Comparison of ENCODE assay signal across 23 mouse cellular contexts in the genomic region with DNA sequence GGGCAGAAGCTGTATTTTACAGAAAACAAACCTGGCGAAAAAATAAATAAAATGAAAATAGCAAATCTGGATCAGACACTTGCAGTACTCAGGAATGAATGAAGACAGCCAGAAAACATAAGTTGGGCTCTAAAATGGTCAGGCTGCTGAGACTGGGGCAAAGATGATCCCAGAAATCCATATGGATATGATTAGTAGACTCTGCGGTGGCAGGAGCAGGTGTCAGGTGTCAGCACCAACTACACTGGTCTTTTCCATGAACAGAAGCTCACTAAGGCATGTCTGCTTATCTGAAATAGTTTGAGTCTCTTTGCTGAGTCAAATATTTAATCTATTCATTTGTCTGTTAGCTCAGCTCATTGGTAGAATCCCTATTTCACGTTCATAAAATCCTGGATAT.
A peak's percentile ranks its signal among the peaks of the same experiment; 100 is the strongest.
DNase-seq lines count a peak whose midpoint lies in the region; ATAC-seq lines count a peak whose summit lies in the region.
"Had no signal": no experiment of that assay in that cellular context is flagged by ENCODE, and none has a peak within 500 bp of the region (broad histone marks: within the 10 kb centered on the region; RNA-seq: fewer than 3 reads in every experiment).

No protein-coding gene starts in this region.

- DNase-seq in embryo, embryonic 10 days (ENCODE audit: low spot score) = peak; percentile 50
- DNase-seq in embryo, embryonic 9.5 days (ENCODE audit: extremely low spot score) = no peak
- DNase-seq in heart, adult 11 months = peak; percentile 29
- no peak for DNase-seq in heart, postnatal 4 days
- DNase-seq in embryonic facial prominence, embryonic 11.5 days (ENCODE audit: low spot score) = peak; percentile 75
- DNase-seq in mesoderm, embryonic 11.5 days (ENCODE audit: low read depth, low spot score) = peak; percentile 53
- no peak for DNase-seq in left cerebral cortex, postnatal 4 days
- no peak for DNase-seq in midbrain, embryonic 11.5 days (ENCODE audit: low spot score, missing footprints)
- DNase-seq: adrenal gland, adult 2 months; adrenal gland, postnatal 10 days; adrenal gland, postnatal 25 days; cerebellum, adult 11 months; cerebellum, adult 18-20 months; cerebellum, adult 8-10 months; cerebellum, adult 9-11 months; cerebellum, postnatal 14 days; cerebellum, postnatal 36 days had no signal

- no peaks in the 10 kb centered on the region; the same call in 1 of the 2 replicates for H3K4me1 ChIP-seq in embryonic facial prominence, embryonic 11.5 days (ENCODE audit: control insufficient read depth, insufficient read depth, low read length)
- peaks cover 5% of the 10 kb centered on the region; the same call in 1 of the 2 replicates for H3K4me1 ChIP-seq in midbrain, embryonic 11.5 days (ENCODE audit: control insufficient read depth, insufficient read depth, low read length)
- H3K4me1 ChIP-seq: embryonic facial prominence, embryonic 15.5 days had no signal

- H3K4me3 ChIP-seq in embryonic facial prominence, embryonic 11.5 days (ENCODE audit: low read depth, low read length) = no peak overlapping the region
- H3K4me3 ChIP-seq in midbrain, embryonic 11.5 days (ENCODE audit: low read depth, low read length) = no peak overlapping the region
- H3K4me3 ChIP-seq: embryonic facial prominence, embryonic 13.5 days; embryonic facial prominence, embryonic 15.5 days; erythroblast, embryonic 14.5 days; forebrain, embryonic 10.5 days; forebrain, embryonic 12.5 days had no signal

- no peak; the same call in 1 of the 2 replicates for ATAC-seq in embryonic facial prominence, embryonic 11.5 days (replicated peaks; ENCODE audit: insufficient number of reproducible peaks, low FRiP score, low TSS enrichment, low read depth)
- no peak for ATAC-seq in midbrain, embryonic 11.5 days (ENCODE audit: low FRiP score)
- ATAC-seq: forebrain, embryonic 14.5 days had no signal

- H3K27ac ChIP-seq in embryonic facial prominence, embryonic 11.5 days (replicated peaks; ENCODE audit: low read depth, low read length) = no peak overlapping the region
- no peak overlapping the region for H3K27ac ChIP-seq in midbrain, embryonic 11.5 days (ENCODE audit: low read depth, low read length)
- H3K27ac ChIP-seq: embryonic facial prominence, embryonic 13.5 days; embryonic facial prominence, embryonic 15.5 days; forebrain, embryonic 12.5 days had no signal

- no peaks in the 10 kb centered on the region for H3K9me3 ChIP-seq in embryonic facial prominence, embryonic 11.5 days (replicated peaks; ENCODE audit: control insufficient read depth, low read length)
- H3K9me3 ChIP-seq in midbrain, embryonic 11.5 days (ENCODE audit: control insufficient read depth, low read length) = no peaks in the 10 kb centered on the region
- H3K9me3 ChIP-seq: embryonic facial prominence, embryonic 13.5 days; embryonic facial prominence, embryonic 15.5 days; forebrain, embryonic 12.5 days had no signal

- no peak overlapping the region for H3K9ac ChIP-seq in embryonic facial prominence, embryonic 11.5 days (replicated peaks; ENCODE audit: low read length)
- H3K9ac ChIP-seq in midbrain, embryonic 11.5 days (ENCODE audit: low read length) = no peak overlapping the region
- H3K9ac ChIP-seq: embryonic facial prominence, embryonic 13.5 days; embryonic facial prominence, embryonic 15.5 days; forebrain, embryonic 12.5 days had no signal

- intact Hi-C loops in left cerebral cortex, postnatal 4 days (cut with DNase I) = no loop called here

- no peaks in the 10 kb centered on the region for H3K36me3 ChIP-seq in embryonic facial prominence, embryonic 11.5 days (replicated peaks; ENCODE audit: control insufficient read depth, insufficient read depth, low read depth, low read length)
- H3K36me3 ChIP-seq in midbrain, embryonic 11.5 days (ENCODE audit: control insufficient read depth, insufficient read depth, low read length) = no peaks in the 10 kb centered on the region
- H3K36me3 ChIP-seq: embryonic facial prominence, embryonic 13.5 days; embryonic facial prominence, embryonic 15.5 days; forebrain, embryonic 12.5 days had no signal

- H3K27me3 ChIP-seq in embryonic facial prominence, embryonic 11.5 days (ENCODE audit: control insufficient read depth, insufficient read depth, low read length) = no peaks in the 10 kb centered on the region
- no peaks in the 10 kb centered on the region for H3K27me3 ChIP-seq in midbrain, embryonic 11.5 days (ENCODE audit: control insufficient read depth, insufficient read depth, low read length)
- H3K27me3 ChIP-seq: embryonic facial prominence, embryonic 13.5 days; embryonic facial prominence, embryonic 15.5 days; forebrain, embryonic 12.5 days had no signal

- H3K4me2 ChIP-seq in embryonic facial prominence, embryonic 11.5 days (ENCODE audit: low read depth, low read length) = no peak overlapping the region
- no peak overlapping the region for H3K4me2 ChIP-seq in midbrain, embryonic 11.5 days
- H3K4me2 ChIP-seq: embryonic facial prominence, embryonic 13.5 days; embryonic facial prominence, embryonic 15.5 days; forebrain, embryonic 12.5 days had no signal

- 31% methylated on average over 3 of the region's 3 CpGs for WGBS in embryonic facial prominence, embryonic 11.5 days
- 71% methylated on average over 3 of the region's 3 CpGs for WGBS in midbrain, embryonic 11.5 days

Comparison
In these comparisons a context has a peak if more than half of its experiments do, and no peak if none do; other contexts are left out.
1. DNase-seq: peak in embryo, embryonic 10 days (single experiment), heart, adult 11 months (single experiment), embryonic facial prominence, embryonic 11.5 days (single experiment) and mesoderm, embryonic 11.5 days (single experiment); none in embryo, embryonic 9.5 days (single experiment), heart, postnatal 4 days (single experiment), left cerebral cortex, postnatal 4 days (single experiment) and midbrain, embryonic 11.5 days (single experiment).